Mouse (Mus musculus): ENCODE measurements around the gene Ttll9. TPM values are rescaled to one million over a fixed set of nuclear protein-coding genes. Genes with fewer than 3 reads are reported as not detected.
A peak's percentile ranks its signal among the peaks of the same experiment; 100 is the strongest.

Gene Ttll9
- polyA plus RNA-seq, 1 experiment from 2014 or later: 5.5 TPM

GRCm38 (mm10) chr2:152927371-152927770 lies 34.9 kb upstream of the Ttll9 start:
- H3K36me3 ChIP-seq: no peaks in the 10 kb centered on the region
- no peak overlapping the region for H3K9ac ChIP-seq
- H3K27ac ChIP-seq: no peak overlapping the region
- no peak overlapping the region for H3K4me3 ChIP-seq
- H3K4me1 ChIP-seq (replicated peaks): peaks cover 12% of the 10 kb centered on the region
- no peak overlapping the region for H3K4me2 ChIP-seq
- no peak for ATAC-seq (ENCODE audit: low FRiP score)
- H3K27me3 ChIP-seq: no peaks in the 10 kb centered on the region
- no peaks in the 10 kb centered on the region for H3K9me3 ChIP-seq
- 71% methylated on average over 5 of the region's 5 CpGs for WGBS

DNA sequence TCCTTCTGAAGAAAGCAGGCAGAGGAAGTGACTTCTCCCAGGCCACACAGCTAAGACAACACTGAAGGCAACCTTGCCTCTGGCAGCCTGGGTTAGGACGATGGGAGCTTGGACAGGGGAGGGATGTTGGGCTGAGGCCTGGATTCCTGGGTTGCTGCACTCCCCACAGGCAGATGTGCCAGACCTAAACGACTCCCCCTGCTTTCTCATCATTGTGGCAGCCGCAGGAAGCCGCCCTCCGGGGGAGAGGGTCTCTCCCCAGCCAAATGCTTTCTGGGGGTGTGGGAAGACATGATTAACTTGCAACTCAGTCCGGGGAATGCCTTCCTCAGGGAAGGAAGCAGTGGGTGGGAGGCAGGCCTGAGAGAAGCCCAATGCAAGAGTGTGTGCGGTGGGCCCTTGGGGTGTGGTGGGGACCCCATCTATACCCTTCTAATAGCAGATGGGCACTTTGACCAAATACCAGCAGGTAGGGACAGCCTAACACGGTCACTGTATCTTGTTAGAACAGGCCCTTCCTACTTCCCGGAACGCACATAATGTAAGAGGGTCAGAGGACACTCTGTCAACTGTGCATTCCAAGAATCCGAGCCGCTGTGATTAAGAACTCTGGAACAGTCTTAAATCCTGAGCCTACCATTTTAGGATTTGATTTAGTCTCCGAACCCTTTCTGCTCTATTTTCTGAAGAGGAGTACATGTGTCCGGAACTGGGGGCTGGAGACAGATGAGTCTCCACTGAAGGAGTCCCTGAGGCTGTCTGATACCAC lies 33.9 kb upstream of the Ttll9 start:
- Histone ChIP-seq H3K27me3 (no peaks in the 10 kb centered on the region), H3K9me3 (no peaks in the 10 kb centered on the region), H3K9ac (peak overlapping the region; percentile 15; the same call in 1 of the 2 replicates), H3K4me3 (no peak overlapping the region), H3K4me1 (replicated peaks) (peaks cover 10% of the 10 kb centered on the region), H3K36me3 (no peaks in the 10 kb centered on the region), H3K27ac (no peak overlapping the region), H3K4me2 (no peak overlapping the region)
- 58% methylated on average over 14 of the region's 14 CpGs for WGBS
- no peak for ATAC-seq (ENCODE audit: low FRiP score)

DNA sequence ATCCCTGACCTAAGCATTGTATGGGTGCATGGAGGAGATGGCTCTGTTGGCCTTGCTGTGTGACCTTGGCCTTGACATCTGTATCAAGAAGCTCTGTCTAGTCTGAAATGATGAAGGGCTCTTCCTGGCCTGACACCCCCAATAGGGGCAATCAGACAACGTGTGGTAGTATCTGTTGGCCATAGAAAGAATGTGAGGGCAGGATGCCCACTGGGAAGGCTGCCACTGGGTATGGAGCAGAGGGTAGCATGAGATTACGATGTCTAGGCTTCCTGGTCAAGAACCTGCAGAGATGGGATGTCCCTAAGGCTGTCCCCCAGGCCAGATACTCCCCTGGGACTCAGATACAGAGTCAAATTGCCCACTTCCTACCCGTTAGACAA lies 33.3 kb upstream of the Ttll9 start:
- Histone ChIP-seq H3K27me3 (no peaks in the 10 kb centered on the region), H3K4me1 (replicated peaks) (peaks cover 5% of the 10 kb centered on the region; the same call in 1 of the 2 replicates), H3K4me2 (no peak overlapping the region), H3K36me3 (no peaks in the 10 kb centered on the region), H3K27ac (no peak overlapping the region), H3K4me3 (no peak overlapping the region), H3K9ac (no peak overlapping the region), H3K9me3 (no peaks in the 10 kb centered on the region)
- WGBS: 70% methylated on average over 3 of the region's 3 CpGs
- no peak for ATAC-seq (ENCODE audit: low FRiP score)

DNA sequence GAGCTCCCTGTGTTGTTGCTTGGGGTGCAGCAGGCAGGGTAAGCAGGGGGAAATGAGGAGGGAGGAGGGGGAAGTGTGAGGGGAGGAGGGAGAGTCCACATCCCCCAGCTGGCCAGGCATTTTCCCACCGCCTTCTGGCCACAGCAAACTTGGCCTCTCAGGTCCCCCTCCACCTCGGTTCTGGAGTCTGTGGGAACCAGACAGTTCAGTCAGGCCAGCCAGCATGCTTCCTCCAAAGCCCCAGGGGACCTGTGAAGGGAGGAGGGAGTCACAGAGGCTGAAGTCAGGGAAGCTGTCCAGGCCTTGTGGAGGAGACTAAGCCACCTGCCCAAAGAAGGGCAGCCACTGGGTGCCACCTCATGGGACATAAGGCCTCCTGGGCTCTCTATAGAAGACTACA lies 32.0 kb upstream of the Ttll9 start:
- WGBS: 42% methylated on average over 2 of the region's 2 CpGs
- Histone ChIP-seq H3K9ac (no peak overlapping the region), H3K27ac (peak overlapping the region; percentile 18; the same call in 1 of the 2 replicates), H3K27me3 (no peaks in the 10 kb centered on the region), H3K9me3 (no peaks in the 10 kb centered on the region), H3K4me1 (replicated peaks) (peaks cover 5% of the 10 kb centered on the region; the same call in 1 of the 2 replicates), H3K4me2 (no peak overlapping the region), H3K4me3 (no peak overlapping the region), H3K36me3 (no peaks in the 10 kb centered on the region)
- ATAC-seq (ENCODE audit: low FRiP score): no peak

- Histone ChIP-seq H3K27me3 (peaks cover 13% of the 10 kb centered on the region; the same call in 1 of the 2 replicates), H3K36me3 (no peaks in the 10 kb centered on the region), H3K4me3 (no peak overlapping the region), H3K4me1 (replicated peaks) (peaks cover 5% of the 10 kb centered on the region; the same call in 1 of the 2 replicates), H3K4me2 (no peak overlapping the region), H3K9ac (no peak overlapping the region), H3K27ac (no peak overlapping the region; the same call in 1 of the 2 replicates), H3K9me3 (no peaks in the 10 kb centered on the region)
- WGBS: 73% methylated on average over 11 of the region's 12 CpGs
- no peak for ATAC-seq (ENCODE audit: low FRiP score)
Measured at GRCm38 (mm10) chr2:152931456-152932160, 30.7 kb upstream of the Ttll9 start.

DNA sequence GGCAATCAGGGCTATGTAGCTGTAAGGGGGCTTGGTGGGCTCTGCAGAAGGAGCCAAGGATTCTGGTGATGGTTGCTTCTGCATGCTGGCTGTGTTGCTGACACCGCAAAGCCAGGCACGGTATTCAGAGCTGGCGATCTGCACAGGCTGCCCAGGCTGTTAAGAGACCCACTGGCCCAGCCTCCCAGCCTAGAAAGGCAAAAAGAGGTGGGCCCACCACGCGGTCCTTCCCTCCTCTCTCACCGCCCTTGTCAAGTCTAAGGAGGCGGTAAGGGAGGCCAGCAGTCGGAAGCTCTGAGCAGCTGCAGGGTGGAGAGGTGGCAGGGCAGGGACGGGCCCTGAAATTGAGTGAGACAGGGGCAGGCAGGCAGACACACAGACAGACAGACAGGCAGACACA lies 29.2 kb upstream of the Ttll9 start, which contains the start of gene Foxs1:
Foxs1 (minus strand) TSS at position 161 of the 400 bp plus-strand sequence.
- WGBS: 35% methylated on average over 9 of the region's 9 CpGs
- H3K9ac ChIP-seq: no peak within 1 kb of the TSS; the same call in 1 of the 2 replicates

GRCm38 (mm10) chr2:152933614-152934013 lies 28.7 kb upstream of the Ttll9 start:
- Histone ChIP-seq H3K27me3 (peaks cover 18% of the 10 kb centered on the region; the same call in 1 of the 2 replicates), H3K27ac (no peak overlapping the region), H3K9me3 (no peaks in the 10 kb centered on the region), H3K36me3 (no peaks in the 10 kb centered on the region), H3K4me3 (no peak overlapping the region), H3K4me2 (no peak overlapping the region), H3K9ac (no peak overlapping the region), H3K4me1 (replicated peaks) (peaks cover 5% of the 10 kb centered on the region; the same call in 1 of the 2 replicates)
- no peak for ATAC-seq (ENCODE audit: low FRiP score)
- WGBS: 35% methylated on average over 5 of the region's 5 CpGs

More for the DNA sequence above, 29.2 kb upstream of the Ttll9 start, which contains the start of gene Foxs1:
- Histone ChIP-seq H3K27ac (no peak within 1 kb of the TSS), H3K4me3 (no peak within 1 kb of the TSS), H3K4me2 (no peak within 1 kb of the TSS), H3K9me3 (no peaks in the 10 kb centered on the region), H3K27me3 (peaks cover 18% of the 10 kb centered on the region; the same call in 1 of the 2 replicates), H3K36me3 (no peaks in the 10 kb centered on the region), H3K4me1 (replicated peaks) (peaks cover 5% of the 10 kb centered on the region; the same call in 1 of the 2 replicates)
- ATAC-seq (ENCODE audit: low FRiP score): no peak

DNA sequence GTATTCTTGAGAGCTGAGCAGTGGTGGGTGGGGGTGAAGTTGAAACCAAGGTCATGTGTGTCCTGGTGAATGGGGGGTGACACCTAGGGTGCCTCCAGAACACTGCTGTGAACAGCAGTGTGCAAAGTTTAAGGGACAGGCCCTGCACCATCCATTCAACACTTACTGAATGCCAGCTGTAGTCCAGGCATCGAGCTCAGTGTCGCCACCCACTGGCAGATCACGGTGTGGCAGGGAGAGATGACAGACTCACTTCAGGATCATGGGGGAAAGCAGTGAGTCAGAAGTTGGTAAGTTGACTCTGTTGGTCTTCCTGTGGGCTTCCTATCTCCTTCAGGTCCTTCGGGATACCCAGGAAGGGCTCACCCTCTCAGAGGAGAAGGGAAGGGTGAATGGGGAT lies 22.4 kb upstream of the Ttll9 start:
- no peak overlapping the region for H3K4me3 ChIP-seq
- 15% methylated on average over 4 of the region's 4 CpGs for WGBS
- peaks cover 69% of the 10 kb centered on the region for H3K27me3 ChIP-seq
- H3K9me3 ChIP-seq: no peaks in the 10 kb centered on the region
- H3K27ac ChIP-seq: no peak overlapping the region
- H3K36me3 ChIP-seq: no peaks in the 10 kb centered on the region
- no peak overlapping the region for H3K4me2 ChIP-seq
- ATAC-seq (ENCODE audit: low FRiP score): no peak
- H3K4me1 ChIP-seq (replicated peaks): peaks cover 16% of the 10 kb centered on the region
- no peak overlapping the region for H3K9ac ChIP-seq

GRCm38 (mm10) chr2:152941106-152941505 lies 21.2 kb upstream of the Ttll9 start:
- H3K27me3 ChIP-seq: peaks cover 73% of the 10 kb centered on the region
- 79% methylated on average over 6 of the region's 6 CpGs for WGBS

GRCm38 (mm10) chr2:152941776-152942175 lies 20.5 kb upstream of the Ttll9 start:
- H3K9me3 ChIP-seq: no peaks in the 10 kb centered on the region
- H3K9ac ChIP-seq: no peak overlapping the region
- ATAC-seq (ENCODE audit: low FRiP score): no peak
- peaks cover 73% of the 10 kb centered on the region for H3K27me3 ChIP-seq
- peaks cover 17% of the 10 kb centered on the region for H3K4me1 ChIP-seq (replicated peaks)
- no peak overlapping the region for H3K4me3 ChIP-seq
- no peak overlapping the region for H3K27ac ChIP-seq
- no peaks in the 10 kb centered on the region for H3K36me3 ChIP-seq
- H3K4me2 ChIP-seq: no peak overlapping the region
- 28% methylated on average over 7 of the region's 7 CpGs for WGBS

More at GRCm38 (mm10) chr2:152941106-152941505, 21.2 kb upstream of the Ttll9 start:
- Histone ChIP-seq H3K4me1 (replicated peaks) (peaks cover 16% of the 10 kb centered on the region), H3K4me2 (no peak overlapping the region), H3K4me3 (no peak overlapping the region), H3K36me3 (no peaks in the 10 kb centered on the region), H3K9me3 (no peaks in the 10 kb centered on the region), H3K9ac (no peak overlapping the region), H3K27ac (no peak overlapping the region)
- ATAC-seq (ENCODE audit: low FRiP score): no peak

GRCm38 (mm10) chr2:152942898-152943515 lies 19.3 kb upstream of the Ttll9 start:
- no peak overlapping the region for H3K27ac ChIP-seq
- no peaks in the 10 kb centered on the region for H3K36me3 ChIP-seq
- peaks cover 26% of the 10 kb centered on the region for H3K4me1 ChIP-seq (replicated peaks)
- peak overlapping the region; percentile 80 for H3K4me2 ChIP-seq
- ATAC-seq (ENCODE audit: low FRiP score): no peak; the same call in 1 of the 2 replicates
- H3K9ac ChIP-seq: peak overlapping the region; percentile 67
- under 1% methylated on average over 51 of the region's 65 CpGs for WGBS
- H3K27me3 ChIP-seq: peaks cover 74% of the 10 kb centered on the region
- peak overlapping the region; percentile 47 for H3K4me3 ChIP-seq
- H3K9me3 ChIP-seq: no peaks in the 10 kb centered on the region

- peaks cover 26% of the 10 kb centered on the region for H3K4me1 ChIP-seq (replicated peaks)
- peak overlapping the region; percentile 80 for H3K4me2 ChIP-seq
- no peak overlapping the region for H3K27ac ChIP-seq
- peak overlapping the region; percentile 67 for H3K9ac ChIP-seq
- H3K9me3 ChIP-seq: no peaks in the 10 kb centered on the region
- ATAC-seq (ENCODE audit: low FRiP score): peak; percentile 26; the same call in 1 of the 2 replicates
- H3K27me3 ChIP-seq: peaks cover 80% of the 10 kb centered on the region
- no peaks in the 10 kb centered on the region for H3K36me3 ChIP-seq
- peak overlapping the region; percentile 47 for H3K4me3 ChIP-seq
- 8% methylated on average over 8 of the region's 8 CpGs for WGBS
Measured at GRCm38 (mm10) chr2:152943568-152943967, 18.7 kb upstream of the Ttll9 start.
